Mouse (Mus musculus): ENCODE results near the gene Elavl2.

DNA sequence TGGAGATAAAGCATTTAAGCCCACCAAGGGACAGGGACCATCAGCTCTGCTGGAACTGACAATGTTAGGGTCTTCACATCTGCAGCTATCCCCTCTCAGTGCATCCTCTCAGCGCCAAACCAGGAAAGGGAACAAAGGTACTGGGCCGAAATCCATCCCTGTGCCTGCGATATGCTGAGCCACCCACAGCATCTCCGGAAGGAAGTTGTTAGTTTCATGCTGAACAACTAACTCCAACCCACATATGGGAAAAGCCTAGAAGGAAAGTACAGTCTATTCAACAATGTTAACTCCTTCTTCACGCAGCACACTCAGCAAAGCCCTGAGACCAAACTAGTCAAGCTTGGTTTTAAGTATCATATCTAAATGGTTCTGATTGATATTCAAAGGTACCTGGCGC, 167.0 kb downstream of the Elavl2 start:
- TF ChIP-seq CTCF (IDR thresholded peaks at IDR 0.05; ENCODE audit: insufficient read depth, low read depth, low read length) (no peak), POLR2A (IDR thresholded peaks at IDR 0.05; ENCODE audit: insufficient read depth, low read depth, low read length) (no peak)

All from olfactory bulb, adult 2 months (tissue).